Mouse (Mus musculus) CH12.LX (cell line): ENCODE measurements around the gene Ppp1r7. TPM values are rescaled to one million over a fixed set of nuclear protein-coding genes. Genes with fewer than 3 reads are reported as not detected.

Experiments used
- DNase-seq: peaks from one replicate; pipeline ENCODE4 v3.0.0-alpha.2; 2013; ENCODE audit errors: extremely low read depth
- H3K27ac ChIP-seq: 2 replicates; pipeline ENCODE4 v1.5.1; 2012; ENCODE audit warnings: low read depth, mild to moderate bottlenecking, control low read depth, moderate library complexity; ENCODE audit not compliant: insufficient read depth
- H3K27me3 ChIP-seq: replicated peaks from 2 replicates; pipeline ENCODE3; 2012; ENCODE audit warnings: inconsistent platforms
- H3K36me3 ChIP-seq, 2 experiments: replicated peaks in 1 of 2; 2 replicates each; pipeline versions ENCODE3 to v1.6.1; 2012; ENCODE audit warnings: inconsistent platforms in 1 of 2, low read length in 1 of 2, mild to moderate bottlenecking in 1 of 2, mixed read lengths in 1 of 2, moderate library complexity in 1 of 2; ENCODE audit not compliant: control insufficient read depth in 1 of 2, insufficient read depth in 1 of 2
- H3K4me1 ChIP-seq, 2 experiments: 2 replicates each; pipeline ENCODE4 v1.6.1; 2012; ENCODE audit warnings: inconsistent platforms in 1 of 2, moderate library complexity in 1 of 2; ENCODE audit not compliant: insufficient read depth in 2 of 2, control insufficient read depth in 1 of 2
- H3K4me2 ChIP-seq: 2 replicates; pipeline ENCODE4 v1.6.1; 2012; ENCODE audit warnings: low read depth, mild to moderate bottlenecking, control low read depth; ENCODE audit not compliant: poor library complexity, insufficient read depth, severe bottlenecking
- H3K4me3 ChIP-seq, 3 experiments: fragments of 150-350 bp in 1 of 3; sonication (generic) in 1 of 3; replicated peaks in 1 of 3; 2 replicates each; pipeline versions ENCODE3 to v1.5.1; 2011 to 2012; ENCODE audit warnings: low read depth in 2 of 3, low read length in 2 of 3, mild to moderate bottlenecking in 2 of 3, moderate library complexity in 2 of 3, control low read depth in 1 of 3, improper control_type of control experiment in 1 of 3, inconsistent platforms in 1 of 3, mixed read lengths in 1 of 3; ENCODE audit not compliant: poor library complexity in 1 of 3
- H3K79me2 ChIP-seq: replicated peaks from 2 replicates; pipeline ENCODE4 v1.6.1; 2012; ENCODE audit warnings: mild to moderate bottlenecking, moderate library complexity; ENCODE audit not compliant: control insufficient read depth, poor library complexity, insufficient read depth, severe bottlenecking; ENCODE audit errors: extremely low read depth
- H3K9ac ChIP-seq: 2 replicates; pipeline ENCODE4 v1.6.1; 2012; ENCODE audit warnings: low read depth, mild to moderate bottlenecking, control low read depth, moderate library complexity; ENCODE audit not compliant: insufficient read depth
- H3K9me3 ChIP-seq: replicated peaks from 2 replicates; pipeline ENCODE3; 2012; ENCODE audit warnings: low read length, inconsistent platforms, mixed read lengths
- BHLHE40 ChIP-seq: IDR thresholded peaks from 2 replicates; pipeline ENCODE4 v1.6.1; 2011; ENCODE audit warnings: mild to moderate bottlenecking, low read depth, low read length, improper control_type of control experiment
- CHD1 ChIP-seq: IDR thresholded peaks from 2 replicates; pipeline ENCODE4 v1.6.1; 2012; ENCODE audit warnings: low read depth, low read length, improper control_type of control experiment, inconsistent platforms
- CHD2 ChIP-seq: IDR thresholded peaks from 2 replicates; pipeline ENCODE4 v1.6.1; 2011; ENCODE audit warnings: low read length, improper control_type of control experiment
- CTCF ChIP-seq, 2 experiments: IDR thresholded peaks in 1 of 2; conservative IDR thresholded peaks in 1 of 2; 2 replicates each; pipeline ENCODE4 v1.5.1; 2011 to 2012; ENCODE audit warnings: low read depth in 2 of 2, low read length in 2 of 2, improper control_type of control experiment in 1 of 2, inconsistent platforms in 1 of 2, mild to moderate bottlenecking in 1 of 2, moderate library complexity in 1 of 2
- E2F4 ChIP-seq: IDR thresholded peaks from 2 replicates; pipeline ENCODE4 v1.6.1; 2011; ENCODE audit warnings: low read depth, low read length, improper control_type of control experiment; ENCODE audit not compliant: insufficient replicate concordance
- EP300 ChIP-seq: IDR thresholded peaks from 2 replicates; pipeline ENCODE4 v1.6.1; 2011; ENCODE audit warnings: low read length, improper control_type of control experiment
- ETS1 ChIP-seq: conservative IDR thresholded peaks from 2 replicates; pipeline ENCODE4 v1.6.1; 2012; ENCODE audit warnings: low read depth, mild to moderate bottlenecking, inconsistent platforms, low read length, improper control_type of control experiment, moderate library complexity
- GABPA ChIP-seq: IDR thresholded peaks from 2 replicates; pipeline ENCODE4 v1.6.1; 2012; ENCODE audit warnings: low read depth, low read length, improper control_type of control experiment, inconsistent platforms; ENCODE audit not compliant: insufficient replicate concordance
- HCFC1 ChIP-seq: IDR thresholded peaks from 2 replicates; pipeline ENCODE4 v1.6.1; 2012; ENCODE audit warnings: low read depth, mild to moderate bottlenecking, inconsistent platforms, low read length, improper control_type of control experiment
- IRF4 ChIP-seq: IDR thresholded peaks from 2 replicates; pipeline ENCODE4 v1.6.1; 2014; ENCODE audit warnings: low read depth, mild to moderate bottlenecking, inconsistent platforms, low read length, improper control_type of control experiment
- JUN ChIP-seq: IDR thresholded peaks from 2 replicates; pipeline ENCODE4 v1.6.1; 2011; ENCODE audit warnings: low read depth, mild to moderate bottlenecking, low read length, improper control_type of control experiment, moderate library complexity; ENCODE audit not compliant: insufficient read depth
- JUND ChIP-seq: conservative IDR thresholded peaks from 2 replicates; pipeline ENCODE4 v1.6.1; 2011; ENCODE audit warnings: low read depth, low read length, improper control_type of control experiment
- KAT2A ChIP-seq: IDR thresholded peaks from 2 replicates; pipeline ENCODE4 v1.6.1; 2012; ENCODE audit warnings: low read length, improper control_type of control experiment, inconsistent platforms; ENCODE audit not compliant: insufficient replicate concordance
- MAFK ChIP-seq: IDR thresholded peaks from 2 replicates; pipeline ENCODE4 v1.6.1; 2011; ENCODE audit warnings: low read length, improper control_type of control experiment; ENCODE audit not compliant: insufficient replicate concordance
- MAX ChIP-seq: IDR thresholded peaks from 2 replicates; pipeline ENCODE4 v1.6.1; 2011; ENCODE audit warnings: low read length, improper control_type of control experiment
- MEF2A ChIP-seq: IDR thresholded peaks from 2 replicates; pipeline ENCODE4 v1.6.1; 2014; ENCODE audit warnings: low read depth, mild to moderate bottlenecking, inconsistent platforms, low read length, improper control_type of control experiment, borderline replicate concordance
- MXI1 ChIP-seq: IDR thresholded peaks from 2 replicates; pipeline ENCODE4 v1.6.1; 2011; ENCODE audit warnings: mild to moderate bottlenecking, low read depth, low read length, improper control_type of control experiment
- MYC ChIP-seq: IDR thresholded peaks from 2 replicates; pipeline ENCODE4 v1.6.1; 2011; ENCODE audit warnings: low read depth, mild to moderate bottlenecking, improper control_type of control experiment, low read length
- NELFE ChIP-seq: IDR thresholded peaks from 2 replicates; pipeline ENCODE4 v1.6.1; 2011; ENCODE audit warnings: low read depth, low read length, improper control_type of control experiment
- NRF1 ChIP-seq: IDR thresholded peaks from 2 replicates; pipeline ENCODE4 v1.6.1; 2014; ENCODE audit warnings: low read depth, mild to moderate bottlenecking, inconsistent platforms, low read length, improper control_type of control experiment, moderate library complexity
- POLR2A ChIP-seq: IDR thresholded peaks from 2 replicates; pipeline ENCODE4 v1.6.1; 2011; ENCODE audit warnings: low read depth, mild to moderate bottlenecking, improper control_type of control experiment, low read length
- POLR2AphosphoS2 ChIP-seq: IDR thresholded peaks from 2 replicates; pipeline ENCODE4 v1.6.1; 2011; ENCODE audit warnings: low read depth, low read length, improper control_type of control experiment
- SIN3A ChIP-seq: IDR thresholded peaks from 2 replicates; pipeline ENCODE4 v1.6.1; 2012; ENCODE audit warnings: low read length, improper control_type of control experiment, inconsistent platforms
- SMC3 ChIP-seq: IDR thresholded peaks from 2 replicates; pipeline ENCODE4 v1.6.1; 2011; ENCODE audit warnings: low read depth, low read length, improper control_type of control experiment
- TCF12 ChIP-seq: IDR thresholded peaks from 2 replicates; pipeline ENCODE4 v1.6.1; 2014; ENCODE audit warnings: low read depth, mild to moderate bottlenecking, inconsistent platforms, low read length, improper control_type of control experiment
- UBTF ChIP-seq: IDR thresholded peaks from 2 replicates; pipeline ENCODE4 v1.6.1; 2012; ENCODE audit warnings: low read depth, mild to moderate bottlenecking, inconsistent platforms, low read length, improper control_type of control experiment, moderate library complexity
- USF1 ChIP-seq: IDR thresholded peaks from 2 replicates; pipeline ENCODE4 v1.6.1; 2014; ENCODE audit warnings: low read depth, mild to moderate bottlenecking, inconsistent platforms, low read length, improper control_type of control experiment
- USF2 ChIP-seq: conservative IDR thresholded peaks from 2 replicates; pipeline ENCODE4 v1.6.1; 2011; ENCODE audit warnings: low read depth, low read length, improper control_type of control experiment
- ZC3H11A ChIP-seq: IDR thresholded peaks from 2 replicates; pipeline ENCODE4 v1.6.1; 2012; ENCODE audit warnings: low read depth, mild to moderate bottlenecking, inconsistent platforms, low read length, improper control_type of control experiment
- ZKSCAN1 ChIP-seq: IDR thresholded peaks from 2 replicates; pipeline ENCODE4 v1.6.1; 2012; ENCODE audit warnings: low read depth, inconsistent platforms, low read length, improper control_type of control experiment, borderline replicate concordance
- ZMIZ1 ChIP-seq: IDR thresholded peaks from 2 replicates; pipeline ENCODE4 v1.6.1; 2012; ENCODE audit warnings: low read depth, mild to moderate bottlenecking, inconsistent platforms, low read length, improper control_type of control experiment
- ZNF384 ChIP-seq: IDR thresholded peaks from 2 replicates; pipeline ENCODE4 v1.6.1; 2012; ENCODE audit warnings: low read depth, low read length, improper control_type of control experiment, inconsistent platforms
- dilution Hi-C: fragments of 300-500 bp; cut with MboI; formaldehyde crosslinking; loops from 2 replicates; pipeline ENCODE4 v1.14.3; 2020; ENCODE audit warnings: low sequenced_read_pairs; ENCODE audit not compliant: extremely low pct_unique_long_range_greater_than_20kb, extremely low pct_ligation_motif_present
- in situ Hi-C: fragments of 300-500 bp; cut with MboI; formaldehyde crosslinking; loops from 3 replicates; pipeline ENCODE4 v1.14.3; 2019; ENCODE audit warnings: low sequenced_read_pairs, low pct_ligation_motif_present, low pct_unique_long_range_greater_than_20kb, mixed read lengths
- polyA plus RNA-seq: library from polyadenylated mRNA; unstranded; fragments of >175 nt; gene quantifications from 2 replicates; pipeline ENCODE4 v1.2.1, GENCODE M21; 2012; ENCODE audit warnings: low read depth; ENCODE audit not compliant: insufficient read length
- total RNA-seq, 2 experiments: library from RNA; depleted of rRNA; stranded (reverse); fragments of 300-350 nt in 1 of 2; fragments of >200 nt in 1 of 2; gene quantifications; 2 replicates each; pipeline ENCODE4 v1.2.3; 2012 to 2014

Ppp1r7 gene
- total and polyA plus RNA-seq, 3 experiments = 13.6 to 62.6 (median 17.3) TPM

GRCm38 (mm10) chr1:93334621-93335020, 8.0 kb upstream of the Ppp1r7 start:
- Histone ChIP-seq H3K36me3 (peaks cover 42 to 74% of the 10 kb centered on the region in 2 experiments), H3K4me2 (no peak overlapping the region), H3K4me1 (no peaks in the 10 kb centered on the region), H3K9me3 (no peaks in the 10 kb centered on the region), H3K79me2 (no peaks in the 10 kb centered on the region), H3K27me3 (no peaks in the 10 kb centered on the region), H3K9ac (no peak overlapping the region), H3K4me3 (no peak overlapping the region), H3K27ac (no peak overlapping the region)
- TF ChIP-seq MYC = no peak
- no peak for TF ChIP-seq ZNF384
- TF ChIP-seq ZMIZ1 = no peak
- no peak for DNase-seq
- dilution Hi-C loops = no loop called here
- in situ Hi-C loops = no loop called here

DNA sequence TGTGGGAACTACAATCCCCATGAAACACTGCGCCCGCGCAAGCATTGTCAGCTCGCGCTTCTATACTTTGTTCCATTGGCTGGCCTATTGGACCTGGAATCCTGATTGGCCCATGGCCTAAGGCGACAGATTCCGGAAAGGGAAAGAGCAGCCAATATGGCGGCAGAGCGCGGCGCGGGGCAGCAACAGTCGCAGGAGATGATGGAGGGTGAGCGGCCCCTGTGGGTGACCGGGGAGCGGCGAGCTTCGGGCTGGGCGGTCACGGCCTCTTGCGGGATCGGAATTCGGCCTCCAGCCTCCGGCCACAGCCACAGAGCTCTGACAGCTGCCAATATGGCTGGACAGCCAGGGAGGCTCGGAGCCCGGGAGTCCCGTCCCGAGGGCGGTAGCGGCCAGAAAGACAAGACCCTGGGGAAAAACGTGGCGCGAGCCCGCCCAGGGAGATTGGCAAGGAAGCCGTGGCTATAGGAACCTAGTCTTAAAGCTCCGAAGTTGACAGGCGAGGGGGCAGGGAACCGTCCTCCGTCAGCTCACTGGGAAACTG, 922 bp downstream of the Ppp1r7 start:
- peak; percentile 96 for DNase-seq
- Histone ChIP-seq H3K27me3 (no peaks in the 10 kb centered on the region), H3K4me2 (no peak overlapping the region), H3K4me3 (peak overlapping the region; percentile 78 to 98 (median 87)), H3K36me3 (peaks cover 21 to 33% of the 10 kb centered on the region in 2 experiments), H3K9me3 (no peaks in the 10 kb centered on the region), H3K4me1 (peaks cover 5 to 28% of the 10 kb centered on the region in 2 experiments), H3K79me2 (peaks cover 25% of the 10 kb centered on the region), H3K27ac (no peak overlapping the region), H3K9ac (peak overlapping the region; percentile 83)
- in situ Hi-C loops (no loop called here), dilution Hi-C loops (no loop called here)
- TF ChIP-seq POLR2A = peak; percentile 86
- TF ChIP-seq HCFC1 = peak; percentile 96
- no peak for TF ChIP-seq ZNF384
- TF ChIP-seq NELFE = peak; percentile 82
- TF ChIP-seq BHLHE40 = no peak
- TF ChIP-seq MXI1 = no peak; the same call in 1 of the 2 replicates
- no peak for TF ChIP-seq JUND
- peak; percentile 79; the same call in 1 of the 2 replicates for TF ChIP-seq POLR2AphosphoS2
- TF ChIP-seq MAX = peak; percentile 59; the same call in 1 of the 2 replicates
- no peak for TF ChIP-seq ETS1
- TF ChIP-seq SIN3A = peak; percentile 83
- peak; percentile 49; the same call in 1 of the 2 replicates for TF ChIP-seq GABPA
- TF ChIP-seq USF1 = no peak
- peak in 1 of 2 experiments; percentile 42; a peak in 2 of 4 replicates for TF ChIP-seq CTCF (conservative IDR thresholded peaks at IDR 0.05 in 1 of 2, IDR thresholded peaks at IDR 0.05 in 1 of 2; ENCODE audit: low read depth in 2 of 2, low read length in 2 of 2)
- no peak for TF ChIP-seq USF2
- no peak for TF ChIP-seq MAFK
- TF ChIP-seq EP300 = no peak
- 0 out of 2 replicates have a peak, but pooled peaks have one; percentile 66 for TF ChIP-seq E2F4
- TF ChIP-seq UBTF = 0 out of 2 replicates have a peak, but pooled peaks have one; percentile 59
- peak; percentile 45; the same call in 1 of the 2 replicates for TF ChIP-seq MEF2A
- peak; percentile 39 for TF ChIP-seq IRF4
- TF ChIP-seq CHD1 = peak; percentile 54
- TF ChIP-seq ZMIZ1 = peak; percentile 82
- TF ChIP-seq MYC = 0 out of 2 replicates have a peak, but pooled peaks have one; percentile 24
- no peak for TF ChIP-seq ZC3H11A
- TF ChIP-seq NRF1 = peak; percentile 79
- no peak for TF ChIP-seq ZKSCAN1
- no peak for TF ChIP-seq JUN
- TF ChIP-seq SMC3 = 0 out of 2 replicates have a peak, but pooled peaks have one; percentile 6
- TF ChIP-seq CHD2 = peak; percentile 89
- peak; percentile 97 for TF ChIP-seq KAT2A
- peak; percentile 96 for TF ChIP-seq TCF12
